Comparison of ENCODE assay signal across 8 mouse cellular contexts in the genomic region with DNA sequence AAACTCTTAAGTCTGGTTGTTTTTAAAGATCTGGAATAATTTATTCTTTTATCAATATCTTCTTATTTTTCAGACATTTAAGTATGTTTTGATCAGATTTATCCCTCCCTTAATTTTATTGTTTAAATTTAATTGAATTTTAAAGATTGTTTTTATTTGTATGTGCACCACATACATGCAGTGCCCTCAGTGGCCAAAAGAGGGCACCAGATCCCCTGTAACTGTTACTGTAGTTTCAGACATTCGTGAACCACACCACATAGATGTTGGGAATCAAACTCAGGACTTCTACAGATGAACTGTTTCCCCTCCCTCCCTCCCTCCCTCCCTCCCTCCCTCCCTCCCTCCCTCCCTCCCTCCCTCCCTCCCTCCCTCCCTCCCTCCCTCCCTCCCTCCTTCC. TPM values are rescaled to one million over a fixed set of nuclear protein-coding genes. Genes with fewer than 3 reads are reported as not detected.
DNase-seq lines count a peak whose midpoint lies in the region; ATAC-seq and TF ChIP-seq lines count a peak whose summit lies in the region.

No protein-coding gene starts in this region.

- H3K4me1 ChIP-seq in forebrain, embryonic 11.5 days (replicated peaks; ENCODE audit: control insufficient read depth, insufficient read depth, low read length): no peaks in the 10 kb centered on the region
- H3K4me1 ChIP-seq in forebrain, embryonic 15.5 days: no peaks in the 10 kb centered on the region
- H3K4me1 ChIP-seq in liver, adult 2 months (ENCODE audit: control insufficient read depth, insufficient read depth, low read length): no peaks in the 10 kb centered on the region
- H3K4me1 ChIP-seq in liver, embryonic 12.5 days: no peaks in the 10 kb centered on the region

- no peaks in the 10 kb centered on the region for H3K79me2 ChIP-seq in liver, adult 2 months (ENCODE audit: control insufficient read depth, insufficient read depth, low read length)

- no peaks in the 10 kb centered on the region for H3K27me3 ChIP-seq in forebrain, embryonic 11.5 days (ENCODE audit: control insufficient read depth, insufficient read depth, low read length)
- H3K27me3 ChIP-seq in forebrain, embryonic 15.5 days: no peaks in the 10 kb centered on the region
- H3K27me3 ChIP-seq in liver, adult 2 months (ENCODE audit: control insufficient read depth, insufficient read depth, low read length): no peaks in the 10 kb centered on the region
- H3K27me3 ChIP-seq in liver, embryonic 12.5 days (replicated peaks): 0 out of 2 replicates have a peak, but pooled peaks cover 8% of the 10 kb centered on the region

- H3K27ac ChIP-seq in forebrain, embryonic 11.5 days (ENCODE audit: low read depth, low read length): no peak overlapping the region
- no peak overlapping the region for H3K27ac ChIP-seq in forebrain, embryonic 15.5 days (replicated peaks)
- H3K27ac ChIP-seq in liver, adult 2 months (replicated peaks; ENCODE audit: insufficient read depth, low read depth, low read length): no peak overlapping the region
- no peak overlapping the region for H3K27ac ChIP-seq in liver, embryonic 12.5 days

- 7% methylated on average over 1 of the region's 1 CpGs for WGBS in forebrain, embryonic 11.5 days
- WGBS in forebrain, embryonic 15.5 days: 7% methylated on average over 1 of the region's 1 CpGs
- WGBS in liver, adult 2 months: 0% methylated on average over 1 of the region's 1 CpGs
- WGBS in liver, embryonic 12.5 days (ENCODE audit: insufficient replicate concordance): 0% methylated on average over 1 of the region's 1 CpGs

- TF ChIP-seq CTCF in liver, adult 2 months (IDR thresholded peaks at IDR 0.05; ENCODE audit: low read depth, low read length): peak; percentile 53

- no peak overlapping the region for H3K9ac ChIP-seq in forebrain, embryonic 11.5 days (ENCODE audit: low read length)
- H3K9ac ChIP-seq in forebrain, embryonic 15.5 days (replicated peaks): no peak overlapping the region
- H3K9ac ChIP-seq in liver, adult 2 months (ENCODE audit: low read depth, low read length): no peak overlapping the region
- H3K9ac ChIP-seq in liver, embryonic 12.5 days: no peak overlapping the region

- no peak for TF ChIP-seq POLR2A in liver, adult 2 months (IDR thresholded peaks at IDR 0.05; ENCODE audit: extremely low read depth, insufficient read depth, low read length)

- peak; percentile 81 for DNase-seq in forebrain, embryonic 11.5 days (ENCODE audit: low spot score)
- DNase-seq in liver, adult 2 months (ENCODE audit: extremely low read depth, low read depth, low spot score): no peak
- DNase-seq in MN1 (ENCODE audit: low spot score): peak; percentile 47
- DNase-seq in gastrocnemius, postnatal 36 days: peak; percentile 13 to 42
- no peak for DNase-seq in yolk sac, embryonic 10.5 days (ENCODE audit: low spot score)

- no peak overlapping the region for H3K4me2 ChIP-seq in forebrain, embryonic 11.5 days (ENCODE audit: low read depth, low read length, severe bottlenecking)
- H3K4me2 ChIP-seq in forebrain, embryonic 15.5 days (replicated peaks): no peak overlapping the region
- H3K4me2 ChIP-seq in liver, embryonic 12.5 days: no peak overlapping the region

- H3K9me3 ChIP-seq in forebrain, embryonic 11.5 days (ENCODE audit: control insufficient read depth, low read length): no peaks in the 10 kb centered on the region
- no peaks in the 10 kb centered on the region for H3K9me3 ChIP-seq in forebrain, embryonic 15.5 days
- no peaks in the 10 kb centered on the region for H3K9me3 ChIP-seq in liver, embryonic 12.5 days (replicated peaks)

- intact Hi-C loops in gastrocnemius, postnatal 36 days (cut with DNase I): no loop called here

- no peak for ATAC-seq in forebrain, embryonic 11.5 days (replicated peaks; ENCODE audit: low FRiP score)
- ATAC-seq in forebrain, embryonic 15.5 days (replicated peaks): no peak
- no peak for ATAC-seq in liver, embryonic 12.5 days
- 0 out of 2 replicates have a peak, but pooled peaks have one; percentile 47 for ATAC-seq in megakaryocyte-erythroid progenitor cell, adult 5-6 weeks (replicated peaks; ENCODE audit: low FRiP score, low TSS enrichment, poor library complexity, severe bottlenecking)

- H3K4me3 ChIP-seq in forebrain, embryonic 11.5 days (ENCODE audit: low read depth, low read length): no peak overlapping the region
- no peak overlapping the region for H3K4me3 ChIP-seq in forebrain, embryonic 15.5 days
- no peak overlapping the region for H3K4me3 ChIP-seq in liver, adult 2 months (ENCODE audit: insufficient read depth, low read depth, low read length)
- H3K4me3 ChIP-seq in liver, embryonic 12.5 days: no peak overlapping the region

- no peaks in the 10 kb centered on the region for H3K36me3 ChIP-seq in forebrain, embryonic 11.5 days (ENCODE audit: control insufficient read depth, insufficient read depth, low read length)
- H3K36me3 ChIP-seq in forebrain, embryonic 15.5 days: no peaks in the 10 kb centered on the region
- no peaks in the 10 kb centered on the region for H3K36me3 ChIP-seq in liver, adult 2 months (ENCODE audit: control insufficient read depth, insufficient read depth, low read length)
- H3K36me3 ChIP-seq in liver, embryonic 12.5 days: no peaks in the 10 kb centered on the region

RNA-seq across cellular contexts. Expression of a gene that starts 18.2 kb away (rescaled TPM):
- 0.83 and 1.0 TPM in 2 replicates for polyA plus RNA-seq in forebrain, embryonic 11.5 days (2014; fragmentation: Nextera tagmentation; extraction: Ambion mirVana)
- 0.75 and 1.1 TPM in 2 replicates for polyA plus RNA-seq in forebrain, embryonic 15.5 days (2015; fragmentation: Nextera tagmentation; extraction: Ambion mirVana)
- total RNA-seq in liver, adult 2 months (2014; rRNA removed): 6.2 and 6.6 TPM in 2 replicates
- 4.3 and 4.7 TPM in 2 replicates for polyA plus RNA-seq in liver, adult 2 months (2012; rRNA removed)
- 3.7 and 3.9 TPM in 2 replicates for polyA plus RNA-seq in liver, embryonic 12.5 days (2016; fragmentation: Nextera tagmentation; extraction: Ambion mirVana)
- total RNA-seq in gastrocnemius, postnatal 36 days (2021): not detected
- not detected in 2 replicates for total RNA-seq in megakaryocyte-erythroid progenitor cell, adult 5-6 weeks (2014; fragmentation: Nextera tagmentation)
- 3.1 TPM in 1 of 2 replicates, not detected in the other for total RNA-seq in megakaryocyte-erythroid progenitor cell, adult 5-6 weeks (2017)

Comparison
In these comparisons a context has a peak if more than half of its experiments do, and no peak if none do; other contexts are left out.
1. DNase-seq: peak in forebrain, embryonic 11.5 days (single experiment), MN1 (single experiment) and gastrocnemius, postnatal 36 days (2 of 2); none in liver, adult 2 months (single experiment) and yolk sac, embryonic 10.5 days (single experiment).